Mouse (Mus musculus) forebrain, embryonic 16.5 days (tissue): ENCODE measurements around the gene Gm42372. TPM values are rescaled to one million over a fixed set of nuclear protein-coding genes. Genes with fewer than 3 reads are reported as not detected.
"Not testable (repeated sequence)": the region's sequence is repeated elsewhere in the genome, so short reads cannot be mapped to it uniquely, and the experiment has no call there.

Source experiments
- ATAC-seq: fragments of 200-750 bp; cut with Nextera tagmentation; 2 replicates; pipeline ENCODE4 v1.8.0; 2017; ENCODE audit warnings: mild to moderate bottlenecking, moderate library complexity
- H3K27ac ChIP-seq: fragments of 300-500 bp; sonication (generic); 2 replicates; pipeline ENCODE4 v1.5.1; 2014; ENCODE audit warnings: low read length, control low read depth
- H3K27me3 ChIP-seq: fragments of 300-500 bp; sonication (generic); replicated peaks from 2 replicates; pipeline ENCODE4 v1.6.1; 2014; ENCODE audit warnings: low read length; ENCODE audit not compliant: control insufficient read depth, insufficient read depth
- H3K36me3 ChIP-seq: fragments of 300-500 bp; sonication (generic); 2 replicates; pipeline ENCODE4 v1.6.1; 2014; ENCODE audit not compliant: control insufficient read depth, insufficient read depth
- H3K4me1 ChIP-seq: fragments of 300-500 bp; sonication (generic); replicated peaks from 2 replicates; pipeline ENCODE4 v1.6.1; 2014; ENCODE audit warnings: low read length; ENCODE audit not compliant: control insufficient read depth, insufficient read depth
- H3K4me2 ChIP-seq: fragments of 300-500 bp; sonication (generic); 2 replicates; pipeline ENCODE4 v1.6.1; 2014; ENCODE audit warnings: mild to moderate bottlenecking, low read length, control low read depth
- H3K4me3 ChIP-seq: fragments of 300-500 bp; sonication (generic); replicated peaks from 2 replicates; pipeline ENCODE4 v1.5.1; 2014; ENCODE audit warnings: mild to moderate bottlenecking, low read length, control low read depth
- H3K9ac ChIP-seq: fragments of 300-500 bp; sonication (generic); replicated peaks from 2 replicates; pipeline ENCODE4 v1.6.1; 2014; ENCODE audit warnings: low read depth, low read length, control low read depth
- H3K9me3 ChIP-seq: fragments of 300-500 bp; sonication (generic); 2 replicates; pipeline ENCODE4 v1.6.1; 2016; ENCODE audit warnings: low read length; ENCODE audit not compliant: control insufficient read depth
- WGBS: fragments of 180-500 bp; shearing (Covaris S2); extraction: QIAGEN DNeasy Blood & Tissue Kit; methylation state at CpG from one replicate; pipeline ENCODE4 v1.1.7; 2014; 5-methylcytosine and 5-hydroxymethylcytosine counted together
- polyA plus RNA-seq: library from polyadenylated mRNA; unstranded; fragments of >200 nt; fragmentation: Nextera tagmentation; extraction: Ambion mirVana; gene quantifications from 2 replicates; pipeline ENCODE4 v1.2.1, GENCODE M21; 2015

Gm42372 gene
- polyA plus RNA-seq, 1 experiment from 2014 or later = 4.1 TPM

DNA sequence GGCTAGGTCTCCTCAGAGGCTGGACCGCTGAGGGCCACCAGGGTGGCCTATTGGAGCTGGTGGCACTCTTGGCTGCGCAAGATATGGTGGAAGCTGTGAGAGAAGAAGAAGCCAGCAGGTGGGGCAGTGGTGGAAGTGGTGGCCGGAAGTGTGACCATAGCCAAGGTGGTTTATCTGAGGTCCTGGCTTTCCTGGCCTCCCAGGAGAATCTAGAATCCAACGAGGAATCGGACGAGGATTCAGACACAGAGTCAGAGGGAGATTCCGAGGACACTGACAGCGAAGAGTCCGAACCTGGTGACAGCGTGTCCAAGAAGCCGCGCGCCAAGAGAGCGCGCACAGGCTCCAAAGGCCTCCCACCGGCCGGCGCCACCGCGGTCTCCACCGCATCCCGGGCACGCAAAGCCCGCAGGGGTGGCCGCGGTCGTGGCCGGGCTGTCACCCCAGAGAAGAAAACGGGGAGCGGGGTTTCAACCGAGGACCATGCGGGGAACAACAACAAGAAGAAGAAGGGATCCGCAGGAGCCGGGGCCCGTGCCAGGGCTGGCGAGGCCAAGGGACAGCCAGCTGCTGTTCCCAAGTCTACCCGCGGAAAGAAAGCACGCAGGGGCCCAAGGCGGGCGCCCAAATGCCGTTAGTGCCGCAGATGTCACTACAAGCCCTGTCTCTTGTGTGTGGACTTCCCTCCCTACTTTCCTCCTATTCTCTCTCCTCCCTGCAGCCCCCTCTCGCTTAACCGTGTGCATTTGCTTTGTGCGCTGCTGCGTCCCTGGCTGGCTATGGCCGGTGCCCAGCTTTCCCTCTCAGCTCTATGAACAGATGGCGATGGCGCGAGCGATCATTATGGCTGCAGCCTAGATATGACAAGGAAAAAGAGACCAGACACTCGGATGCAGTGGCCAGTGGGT is 36.2 kb upstream of the Gm42372 start:
- Histone ChIP-seq H3K27ac (peak overlapping the region; percentile 71), H3K4me3 (peak overlapping the region; percentile 57), H3K9ac (peak overlapping the region; percentile 76), H3K9me3 (no peaks in the 10 kb centered on the region), H3K36me3 (no peaks in the 10 kb centered on the region), H3K27me3 (peaks cover 8% of the 10 kb centered on the region; the same call in 1 of the 2 replicates), H3K4me1 (peaks cover 70% of the 10 kb centered on the region), H3K4me2 (peak overlapping the region; percentile 81)
- WGBS = 2% methylated on average over 53 of the region's 53 CpGs
- no peak for ATAC-seq

DNA sequence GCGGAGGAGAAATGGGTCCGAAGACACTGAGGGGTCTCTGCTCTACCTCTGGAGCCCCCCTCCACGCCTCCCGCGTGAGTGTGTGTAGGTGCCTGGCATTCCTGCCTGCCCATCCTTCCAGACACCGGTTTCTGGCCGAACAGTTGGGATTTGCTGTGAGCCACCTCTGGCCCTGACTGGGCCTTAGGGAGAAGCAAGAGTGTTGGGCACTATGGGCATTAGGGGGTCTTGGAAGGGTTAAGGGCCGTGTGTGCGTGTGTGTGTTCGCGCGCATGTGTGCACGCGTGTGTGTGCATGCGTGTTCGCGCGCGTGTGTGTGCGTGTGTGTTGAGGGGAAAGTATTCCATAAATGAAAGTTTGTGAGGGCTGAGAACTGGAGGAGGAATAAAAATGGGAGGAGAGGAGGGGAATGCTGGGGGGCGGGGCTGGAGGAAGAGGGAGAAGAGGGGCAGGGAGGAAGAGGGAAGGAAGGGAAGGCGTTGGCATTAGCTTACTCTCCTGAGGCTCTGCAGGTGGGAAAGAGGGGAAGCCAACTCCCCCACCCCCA is 35.5 kb upstream of the Gm42372 start:
- Histone ChIP-seq H3K9me3 (no peaks in the 10 kb centered on the region), H3K27me3 (peaks cover 8% of the 10 kb centered on the region; the same call in 1 of the 2 replicates), H3K9ac (peak overlapping the region; percentile 76), H3K27ac (peak overlapping the region; percentile 71), H3K4me2 (peak overlapping the region; percentile 81), H3K36me3 (no peaks in the 10 kb centered on the region), H3K4me3 (peak overlapping the region; percentile 57), H3K4me1 (peaks cover 70% of the 10 kb centered on the region)
- 19% methylated on average over 21 of the region's 22 CpGs for WGBS
- no peak for ATAC-seq

DNA sequence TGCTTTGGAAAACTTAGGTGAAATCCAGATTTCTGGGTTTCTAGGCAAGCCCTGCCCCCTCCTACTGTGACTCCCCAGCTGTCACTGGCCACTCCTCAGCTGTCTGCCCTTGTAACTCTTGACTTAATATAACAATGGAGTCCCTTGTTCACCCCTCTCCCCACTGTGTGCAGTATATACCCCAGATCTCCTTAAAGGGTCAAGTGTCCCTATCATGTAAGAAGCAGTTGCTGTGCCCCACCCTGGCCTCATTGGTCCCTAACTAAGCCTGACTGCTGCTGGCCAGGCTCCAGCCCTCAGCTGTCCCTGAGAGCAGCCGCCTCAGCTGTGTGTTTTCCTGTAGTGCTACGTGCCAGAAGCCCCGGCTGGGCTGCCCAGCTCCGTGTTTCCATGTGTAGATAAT is 34.9 kb upstream of the Gm42372 start:
- no peaks in the 10 kb centered on the region for H3K36me3 ChIP-seq
- H3K9me3 ChIP-seq = no peaks in the 10 kb centered on the region
- peak overlapping the region; percentile 57 for H3K4me3 ChIP-seq
- ATAC-seq = no peak
- H3K4me1 ChIP-seq = peaks cover 71% of the 10 kb centered on the region
- H3K4me2 ChIP-seq = peak overlapping the region; percentile 81
- peak overlapping the region; percentile 76 for H3K9ac ChIP-seq
- H3K27me3 ChIP-seq = peaks cover 8% of the 10 kb centered on the region; the same call in 1 of the 2 replicates
- peak overlapping the region; percentile 38 for H3K27ac ChIP-seq
- WGBS = 0% methylated on average over 4 of the region's 4 CpGs

DNA sequence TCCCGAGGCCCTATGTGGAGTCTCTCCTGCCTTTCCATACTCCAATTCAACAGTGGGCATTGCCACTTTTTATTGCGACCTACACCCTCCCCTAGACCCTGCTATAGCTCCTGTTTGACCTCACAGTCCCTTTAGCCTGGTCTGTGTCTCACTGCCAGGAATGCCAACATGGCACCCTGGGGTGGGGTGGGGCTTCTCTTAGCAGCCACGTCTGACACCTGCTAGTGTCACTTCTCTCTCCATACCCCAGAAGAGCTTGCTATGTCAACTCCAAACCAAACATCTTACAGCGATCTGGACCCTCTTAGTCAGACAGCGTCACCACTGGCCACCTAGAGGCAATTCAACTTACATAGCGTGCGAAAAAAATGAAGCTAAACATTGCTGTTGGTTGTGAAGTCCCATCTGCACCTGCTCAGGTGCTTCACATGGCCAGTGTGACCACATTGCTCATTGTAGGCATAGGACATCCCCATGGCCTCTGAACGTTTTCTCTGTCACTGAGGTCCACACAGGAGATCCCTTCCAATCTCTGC is 33.9 kb upstream of the Gm42372 start:
- Histone ChIP-seq H3K36me3 (no peaks in the 10 kb centered on the region), H3K27ac (no peak overlapping the region), H3K4me2 (peak overlapping the region; percentile 81), H3K9ac (no peak overlapping the region), H3K4me1 (peaks cover 61% of the 10 kb centered on the region), H3K9me3 (no peaks in the 10 kb centered on the region), H3K27me3 (peaks cover 8% of the 10 kb centered on the region; the same call in 1 of the 2 replicates), H3K4me3 (no peak overlapping the region; the same call in none of the 2 replicates)
- 63% methylated on average over 8 of the region's 8 CpGs for WGBS
- no peak for ATAC-seq

DNA sequence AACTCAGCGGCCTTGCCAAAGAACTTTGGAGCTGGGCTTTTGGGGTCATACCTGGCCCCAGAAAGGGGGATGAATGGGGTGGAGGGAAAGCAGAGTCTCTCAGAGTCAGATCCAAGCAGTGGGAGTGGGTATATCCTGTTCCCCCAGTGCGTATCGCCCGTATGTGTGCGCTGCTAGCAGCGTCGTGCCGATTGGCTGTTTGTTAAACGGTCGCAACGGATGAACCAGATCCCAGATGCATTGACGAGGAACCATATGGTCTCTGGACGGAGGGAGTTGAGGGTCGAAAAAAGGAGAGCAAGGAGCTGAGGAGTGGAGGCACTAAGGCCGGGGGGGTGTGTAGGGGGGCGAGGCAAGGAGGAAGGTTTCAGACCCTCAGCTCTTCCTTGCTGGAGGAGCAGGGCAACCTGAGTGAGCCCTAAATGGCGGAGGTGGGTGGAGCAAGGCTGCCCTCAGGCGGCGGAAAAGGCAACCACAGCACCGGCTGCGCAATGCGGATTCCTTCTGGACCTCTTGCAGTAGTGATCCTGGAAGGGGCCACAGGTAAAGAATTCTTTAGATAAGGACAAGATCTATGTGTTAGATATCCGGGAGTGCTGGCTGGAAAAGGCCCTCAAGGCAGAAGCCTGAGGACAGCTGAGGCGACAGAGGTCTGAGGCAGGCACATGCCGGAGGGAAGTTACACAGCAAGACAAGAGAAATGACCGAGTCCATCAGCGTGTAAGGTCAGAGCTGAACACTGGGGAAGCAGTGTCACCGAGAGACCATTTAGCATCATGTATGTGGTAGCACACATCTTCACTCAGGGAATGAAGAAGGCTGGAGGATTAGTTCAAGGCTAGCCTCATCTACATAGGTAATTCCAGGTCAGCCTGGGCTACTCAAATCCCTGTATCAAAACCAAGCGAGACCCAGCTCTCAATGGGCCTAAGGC is 32.7 kb upstream of the Gm42372 start:
- Histone ChIP-seq H3K27me3 (peaks cover 8% of the 10 kb centered on the region; the same call in 1 of the 2 replicates), H3K4me1 (peaks cover 55% of the 10 kb centered on the region), H3K27ac (peak overlapping the region; percentile 61), H3K4me3 (peak overlapping the region; percentile 38), H3K9me3 (no peaks in the 10 kb centered on the region), H3K36me3 (no peaks in the 10 kb centered on the region), H3K4me2 (peak overlapping the region; percentile 60), H3K9ac (peak overlapping the region; percentile 49)
- 11% methylated on average over 29 of the region's 29 CpGs for WGBS
- peak; percentile 62 for ATAC-seq

DNA sequence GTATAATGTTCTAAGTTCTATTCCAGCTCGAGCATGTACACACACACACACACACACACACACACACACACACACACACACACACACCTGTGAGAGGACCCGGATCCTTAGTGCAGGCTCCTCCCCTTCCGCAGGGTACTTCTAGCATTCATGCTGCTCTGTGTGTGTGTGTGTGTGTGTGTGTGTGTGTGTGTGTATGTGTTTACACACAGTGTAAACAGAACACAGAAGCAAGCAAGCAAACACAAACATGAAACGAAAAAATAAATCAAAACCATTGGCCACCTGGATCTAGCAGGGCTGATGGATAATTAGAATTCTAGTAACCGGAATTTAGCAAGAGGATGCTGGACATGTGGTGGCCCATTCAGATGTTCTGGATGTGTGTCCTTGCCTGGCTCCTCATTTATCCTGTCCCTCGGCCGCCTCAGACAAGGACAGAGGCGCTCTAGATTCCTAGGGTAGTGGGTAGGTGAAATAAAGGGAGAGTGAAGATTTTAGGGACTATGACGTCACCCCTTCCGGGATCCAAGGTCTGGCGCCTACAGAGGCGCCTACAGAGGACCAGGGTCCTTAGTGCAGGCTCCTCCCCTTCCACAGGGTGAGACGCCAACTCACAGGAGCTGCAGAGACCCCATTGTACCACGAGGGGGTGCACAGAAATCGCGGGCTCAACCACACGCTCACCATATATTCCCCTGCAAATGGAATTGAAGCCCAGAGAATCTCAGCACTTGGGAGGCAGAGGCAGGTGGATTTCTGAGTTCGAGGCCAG is 31.8 kb upstream of the Gm42372 start:
- ATAC-seq = peak; percentile 49
- no peak overlapping the region for H3K4me2 ChIP-seq

DNA sequence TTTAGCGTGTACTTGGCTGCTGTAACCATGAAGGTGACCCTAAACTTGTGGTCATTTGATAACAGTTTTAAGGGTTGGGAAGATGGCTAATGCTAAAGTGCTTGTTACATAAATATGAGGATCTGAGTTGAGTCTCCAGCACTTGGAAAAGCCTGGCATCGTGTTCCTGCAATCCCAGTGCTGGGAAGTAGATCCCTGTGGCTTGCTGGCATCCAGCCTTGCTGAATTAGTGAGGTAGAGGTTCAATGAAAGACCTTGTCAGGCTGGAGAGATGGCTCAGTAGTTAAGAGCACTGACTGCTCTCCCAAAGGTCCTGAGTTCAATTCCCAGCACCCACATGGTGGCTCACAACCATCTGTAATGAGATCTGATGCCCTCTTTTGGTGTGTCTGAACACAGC is 29.1 kb upstream of the Gm42372 start:
- H3K4me1 ChIP-seq = peaks cover 40% of the 10 kb centered on the region
- not testable (repeated sequence) for H3K4me3 ChIP-seq, H3K4me2 ChIP-seq, H3K9me3 ChIP-seq, H3K36me3 ChIP-seq, H3K9ac ChIP-seq, ATAC-seq, H3K27me3 ChIP-seq, H3K27ac ChIP-seq
- 63% methylated on average over 2 of the region's 2 CpGs for WGBS

More for the DNA sequence above, 31.8 kb upstream of the Gm42372 start:
- Histone ChIP-seq H3K4me1 (peaks cover 46% of the 10 kb centered on the region), H3K9me3 (no peaks in the 10 kb centered on the region), H3K27ac (no peak overlapping the region), H3K36me3 (no peaks in the 10 kb centered on the region), H3K4me3 (no peak overlapping the region), H3K9ac (no peak overlapping the region), H3K27me3 (peaks cover 1% of the 10 kb centered on the region; the same call in 1 of the 2 replicates)
- 25% methylated on average over 18 of the region's 18 CpGs for WGBS

DNA sequence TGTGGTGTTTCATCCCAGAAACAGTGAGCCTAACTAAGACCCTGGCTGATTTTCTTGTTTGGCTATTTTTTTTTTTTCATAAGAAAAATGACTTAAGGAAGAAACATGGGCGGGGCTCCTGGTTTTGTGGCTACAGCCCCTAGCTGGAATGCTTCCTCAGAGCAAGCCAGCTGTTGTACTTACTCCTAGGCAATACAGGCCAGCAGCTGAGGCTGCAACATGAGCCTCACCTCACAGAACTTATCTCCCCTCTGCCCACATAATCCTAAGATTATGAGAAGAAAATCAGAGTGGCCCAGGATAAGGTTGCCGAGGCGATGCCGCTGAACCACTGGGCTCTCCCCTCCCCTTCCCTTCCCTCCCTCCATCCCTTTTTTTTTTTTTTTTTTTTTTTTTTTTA is 27.2 kb upstream of the Gm42372 start:
- ATAC-seq = no peak
- no peaks in the 10 kb centered on the region for H3K36me3 ChIP-seq

More for the DNA sequence above, 27.2 kb upstream of the Gm42372 start:
- no peaks in the 10 kb centered on the region for H3K27me3 ChIP-seq
- no peaks in the 10 kb centered on the region for H3K9me3 ChIP-seq
- no peak overlapping the region for H3K4me2 ChIP-seq
- H3K4me3 ChIP-seq = no peak overlapping the region
- 92% methylated on average over 4 of the region's 4 CpGs for WGBS
- peaks cover 40% of the 10 kb centered on the region for H3K4me1 ChIP-seq
- H3K27ac ChIP-seq = no peak overlapping the region; the same call in 1 of the 2 replicates
- H3K9ac ChIP-seq = no peak overlapping the region
